Mouse (Mus musculus): ENCODE data around the gene Fkbp2. TPM values are rescaled to one million over a fixed set of nuclear protein-coding genes. Genes with fewer than 3 reads are reported as not detected.
"Not testable (repeated sequence)": the region's sequence is repeated elsewhere in the genome, so short reads cannot be mapped to it uniquely, and the experiment has no call there.

The Fkbp2 gene
- 10 to 100 TPM; 54.3 to 76.4 TPM for polyA plus RNA-seq (2017; shearing (Covaris generic))

DNA sequence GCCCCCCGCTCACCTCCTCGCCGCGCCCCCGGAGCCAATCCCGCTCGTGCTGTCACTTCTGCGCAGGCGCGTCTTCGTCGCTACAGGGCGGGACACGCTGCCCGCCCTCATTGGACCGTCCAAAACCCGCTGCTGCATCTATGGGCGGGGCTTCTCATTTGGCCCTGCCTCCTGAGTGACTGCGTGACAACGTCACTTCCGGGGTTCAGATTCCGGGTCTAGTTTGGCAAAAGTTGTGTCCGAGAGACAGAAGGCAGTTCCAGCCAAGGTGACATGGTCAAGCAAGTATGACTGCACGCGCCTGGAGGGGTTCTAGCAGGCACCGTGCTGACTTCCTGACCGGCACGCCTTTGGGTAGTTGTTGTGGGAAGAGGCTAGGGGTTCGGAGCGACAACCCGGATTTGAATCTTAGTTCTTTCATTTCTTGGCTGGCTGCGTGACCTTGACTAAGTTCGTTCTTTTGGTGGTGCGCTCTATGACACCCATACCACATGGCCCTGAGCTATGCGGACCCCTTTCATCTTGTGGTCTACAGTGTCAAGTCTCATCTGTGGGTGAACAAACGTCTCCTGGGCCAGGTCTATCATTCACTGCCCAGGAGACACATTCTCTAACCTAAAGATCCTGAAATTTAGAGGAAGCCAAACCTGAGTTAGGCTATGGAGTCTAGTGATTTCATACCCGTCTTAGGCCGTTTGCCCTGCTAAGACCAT lies at the start of gene Fkbp2:
TSS of gene Fkbp2 (minus strand) at position 121 of the 713 bp plus-strand sequence.
- peak; percentile 57 for ATAC-seq

GRCm38 (mm10) chr19:7029531-7029930 lies 49.2 kb upstream of the Fkbp2 start:
- ATAC-seq: no peak

- peak; percentile 35 for ATAC-seq
These were observed 39.9 kb upstream of the Fkbp2 start for GRCm38 (mm10) chr19:7020224-7020641.

DNA sequence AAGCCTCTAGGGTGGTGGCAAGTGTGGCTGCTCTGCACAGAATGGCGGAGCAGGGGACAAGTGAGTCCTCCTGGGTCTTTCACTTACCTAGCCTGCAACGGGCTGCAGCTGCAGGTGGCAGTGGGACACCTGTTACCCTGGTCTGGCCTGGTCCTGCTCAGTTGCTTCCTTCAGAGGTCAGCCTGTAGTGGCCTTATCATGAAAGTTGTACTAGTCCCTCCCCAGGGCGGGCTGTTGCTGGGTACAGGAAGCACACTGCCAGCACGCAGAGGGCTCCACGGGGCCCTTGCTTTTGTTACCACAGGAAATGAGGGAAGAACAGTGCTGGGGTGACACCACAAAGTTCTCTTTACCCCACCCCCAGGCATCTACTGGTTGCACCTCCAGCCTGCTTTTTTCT lies 38.9 kb upstream of the Fkbp2 start, which contains the start of gene Fermt3:
TSS of gene Fermt3 (minus strand) at position 279 of the 400 bp plus-strand sequence.
- peak; percentile 71 for ATAC-seq

DNA sequence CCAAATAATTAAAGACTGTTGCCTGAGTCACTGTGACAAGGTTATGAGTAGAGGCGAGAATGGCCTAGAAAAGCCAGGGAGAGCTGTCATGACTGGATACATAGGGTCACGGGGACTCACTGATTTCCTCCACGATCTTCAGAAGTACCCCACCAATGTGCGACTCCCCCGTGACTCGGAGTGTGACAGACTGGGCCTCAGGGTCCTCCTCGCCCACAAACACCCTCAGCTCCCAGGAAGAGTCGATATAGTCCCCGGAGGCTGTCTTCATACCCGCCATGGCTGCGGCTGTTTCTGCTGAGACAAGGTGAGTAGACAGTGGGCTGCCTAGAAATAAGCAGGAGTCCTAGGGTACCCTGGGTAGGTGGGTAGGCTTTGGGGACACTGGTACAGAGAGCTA lies 38.2 kb upstream of the Fkbp2 start:
- ATAC-seq: no peak

DNA sequence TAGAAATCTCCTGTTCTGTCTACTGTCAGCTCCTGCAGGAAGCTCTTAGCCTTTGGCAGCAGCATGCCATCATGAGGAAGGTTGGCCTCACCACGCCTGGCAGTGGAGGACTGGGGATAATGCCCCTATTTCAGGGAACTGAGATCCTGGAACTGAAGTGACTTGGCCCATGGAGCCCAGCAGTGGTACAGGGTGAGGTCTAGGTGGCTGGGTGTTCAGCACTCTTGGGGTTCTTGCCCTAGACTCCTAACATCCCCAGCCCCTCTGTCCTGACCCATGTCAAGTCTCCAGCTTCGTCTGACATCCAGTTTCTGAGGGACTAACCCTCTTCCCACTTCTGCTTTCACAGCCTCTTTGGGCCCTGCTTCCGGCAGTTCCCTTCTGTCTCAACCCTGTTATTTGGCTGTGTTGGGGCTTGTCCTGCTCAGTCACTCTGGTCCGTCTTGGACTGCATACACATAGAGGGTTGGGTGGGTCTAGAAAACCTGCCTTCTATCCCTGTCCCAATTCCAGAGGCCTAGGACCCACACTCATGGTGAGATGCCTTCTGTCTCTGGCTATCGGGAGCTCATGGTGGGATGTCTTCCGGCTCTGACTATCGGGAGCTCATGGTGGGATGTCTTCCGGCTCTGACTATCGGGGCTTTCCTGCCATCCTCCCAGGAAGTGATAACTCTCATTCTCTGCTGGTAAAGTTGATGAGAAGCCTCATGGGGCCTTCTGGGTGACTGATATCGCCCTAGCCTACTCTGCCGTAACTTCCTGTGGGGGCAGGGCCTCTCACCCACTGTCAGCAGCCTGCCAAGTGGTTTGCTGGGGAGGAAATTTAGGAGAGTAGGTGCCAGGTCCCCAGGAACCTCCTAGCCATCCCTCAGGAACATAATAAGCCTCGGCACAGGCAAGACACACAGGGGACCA lies 37.5 kb upstream of the Fkbp2 start:
- peak; percentile 83 for ATAC-seq

- ATAC-seq: no peak
These were observed 34.3 kb upstream of the Fkbp2 start for GRCm38 (mm10) chr19:7014481-7015135.

- no peak for ATAC-seq
These were observed 33.7 kb upstream of the Fkbp2 start for GRCm38 (mm10) chr19:7013984-7014383.

DNA sequence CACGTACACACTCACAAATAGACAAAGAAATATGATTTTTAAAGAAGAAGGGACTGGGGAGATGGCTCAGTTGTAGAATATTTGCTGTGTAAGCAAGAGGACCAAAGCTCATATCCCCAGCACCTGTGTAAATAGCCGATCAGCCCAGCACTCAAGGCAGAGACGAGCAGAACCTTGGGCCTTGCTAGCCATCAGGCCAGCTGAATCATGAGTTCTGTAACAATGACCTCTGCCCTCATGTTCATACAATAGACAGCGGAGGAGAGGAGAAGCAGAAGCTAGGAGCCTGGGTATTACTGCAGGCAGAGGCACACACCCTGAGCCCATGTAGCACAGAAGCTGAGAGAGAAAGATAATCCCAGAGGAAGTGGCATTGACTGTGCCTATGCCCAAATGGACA lies 32.1 kb upstream of the Fkbp2 start:
- no peak for ATAC-seq

- no peak for ATAC-seq
These were observed 26.7 kb upstream of the Fkbp2 start for GRCm38 (mm10) chr19:7006892-7007593.

GRCm38 (mm10) chr19:6999360-7000063 lies 19.2 kb upstream of the Fkbp2 start:
- ATAC-seq: no peak

DNA sequence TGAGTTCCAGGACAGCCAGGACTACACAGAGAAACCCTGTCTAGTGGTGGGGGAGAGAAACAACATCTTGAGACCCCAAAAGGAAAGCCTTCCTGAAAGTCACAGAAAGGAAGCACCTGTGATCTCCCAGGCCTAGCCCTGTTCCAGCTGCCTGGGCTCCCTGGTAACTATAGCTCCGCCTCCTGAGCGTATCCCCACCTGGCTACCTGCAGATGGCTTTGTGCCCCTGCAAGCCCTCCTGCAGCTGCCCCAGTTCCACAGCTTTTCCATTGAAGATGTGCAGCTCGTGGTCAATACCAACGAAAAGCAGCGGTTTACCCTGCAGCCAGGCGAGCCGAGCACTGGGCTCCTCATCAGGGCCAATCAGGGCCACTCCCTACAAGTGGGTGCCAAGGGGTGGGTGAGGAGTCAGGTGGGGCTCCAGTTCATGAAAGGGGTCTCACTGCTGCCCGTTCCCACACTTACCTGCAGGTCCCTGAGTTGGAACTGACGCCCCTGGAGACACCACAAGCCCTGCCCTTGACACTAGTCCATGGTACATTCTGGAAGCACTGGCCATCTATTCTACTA lies 17.5 kb upstream of the Fkbp2 start:
- ATAC-seq: no peak

GRCm38 (mm10) chr19:6996006-6996405 lies 15.7 kb upstream of the Fkbp2 start, which contains the start of the genes Nudt22 and Trpt1:
Gene Nudt22, minus strand, starts transcription at chr19:6996117.
Gene Trpt1, plus strand, starts transcription at chr19:6996131.
- no peak for ATAC-seq

GRCm38 (mm10) chr19:6995255-6995991 lies 15.1 kb upstream of the Fkbp2 start:
- no peak for ATAC-seq

- no peak for ATAC-seq
These were observed 14.2 kb upstream of the Fkbp2 start for GRCm38 (mm10) chr19:6994489-6994888.

DNA sequence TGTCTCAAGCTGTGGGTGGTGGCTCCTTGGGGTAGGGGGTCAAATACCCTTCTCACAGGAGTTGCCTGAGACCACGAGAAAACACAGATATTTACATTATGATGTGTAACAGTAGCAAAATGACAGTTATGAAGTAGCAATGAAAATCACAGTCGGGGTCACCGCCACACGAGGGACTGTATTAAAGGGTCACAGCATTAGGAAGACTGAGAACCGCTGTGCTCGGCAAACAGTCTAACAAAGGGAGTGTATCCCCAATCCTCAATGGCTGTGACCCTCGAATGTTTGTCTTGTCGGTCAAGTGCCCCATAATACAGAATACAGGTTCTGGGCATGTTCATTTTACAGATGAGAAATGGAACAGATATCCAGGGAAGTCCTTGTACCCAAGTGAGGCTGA lies 13.7 kb upstream of the Fkbp2 start:
- ATAC-seq: no peak

GRCm38 (mm10) chr19:6993011-6993770 lies 12.9 kb upstream of the Fkbp2 start:
- no peak for ATAC-seq

DNA sequence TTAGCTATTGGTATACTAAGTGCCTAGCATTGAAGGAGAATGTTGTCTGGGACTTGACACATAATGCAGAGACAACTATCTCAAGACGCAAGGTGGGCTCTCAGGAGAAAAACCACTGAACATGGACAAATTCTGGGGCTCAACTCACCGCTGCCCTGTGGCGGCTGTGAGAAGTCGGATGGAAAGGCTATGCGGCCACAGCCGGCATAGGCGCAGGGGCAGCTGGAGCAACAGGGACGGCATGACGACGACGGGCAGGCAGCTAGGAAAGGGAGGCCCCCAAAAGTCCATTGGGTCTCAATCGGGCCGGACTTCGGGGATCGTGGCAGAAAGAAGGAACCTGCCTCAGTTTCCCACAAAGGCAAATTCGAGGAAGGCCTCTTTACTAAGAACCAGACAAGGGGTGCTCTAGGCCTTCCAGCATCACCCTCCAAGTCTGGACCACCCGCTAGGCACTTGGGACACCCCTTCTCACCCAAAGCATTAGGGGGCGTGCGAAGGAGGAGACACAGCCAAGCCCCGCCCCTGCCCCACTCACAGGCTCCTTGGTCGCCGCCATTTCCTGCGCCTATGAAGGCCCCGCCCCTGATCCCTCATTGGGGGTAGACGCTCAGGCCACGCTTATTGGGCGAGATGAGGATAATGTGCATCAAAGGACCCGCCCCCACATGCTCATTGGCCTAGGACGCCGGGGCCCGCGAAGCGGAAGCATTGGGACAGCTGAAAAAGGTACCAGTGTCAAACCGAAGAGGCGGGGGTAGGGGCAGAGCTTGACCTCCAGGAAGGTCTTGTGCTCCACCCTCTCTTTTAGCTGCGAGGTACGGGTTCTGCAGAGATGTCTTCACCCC lies 11.9 kb upstream of the Fkbp2 start, which contains the start of gene Dnajc4:
TSS of gene Dnajc4 (minus strand) at position 562 of the 848 bp plus-strand sequence.
- ATAC-seq: peak; percentile 97

- not testable (repeated sequence) for ATAC-seq
These were observed 10.9 kb upstream of the Fkbp2 start for GRCm38 (mm10) chr19:6991166-6991565.
